Mouse (Mus musculus) inflammation-experienced regulatory T-cells, adult 6 months (primary cell): ENCODE measurements around the gene Slc22a18. TPM values are rescaled to one million over a fixed set of nuclear protein-coding genes. Genes with fewer than 3 reads are reported as not detected.
"Not testable (repeated sequence)": the region's sequence is repeated elsewhere in the genome, so short reads cannot be mapped to it uniquely, and the experiment has no call there.

Experiments
- ATAC-seq: one replicate; pipeline ENCODE4 v1.8.0; 2017
- polyA plus RNA-seq, 3 experiments: library from polyadenylated mRNA; unstranded; fragments of 100-300 nt; shearing (Covaris generic); gene quantifications; one replicate each; pipeline ENCODE4 v1.2.1; 2017

Gene Slc22a18
- polyA plus RNA-seq, 3 experiments from 2014 or later = 0.54 TPM; not detected in 2

DNA sequence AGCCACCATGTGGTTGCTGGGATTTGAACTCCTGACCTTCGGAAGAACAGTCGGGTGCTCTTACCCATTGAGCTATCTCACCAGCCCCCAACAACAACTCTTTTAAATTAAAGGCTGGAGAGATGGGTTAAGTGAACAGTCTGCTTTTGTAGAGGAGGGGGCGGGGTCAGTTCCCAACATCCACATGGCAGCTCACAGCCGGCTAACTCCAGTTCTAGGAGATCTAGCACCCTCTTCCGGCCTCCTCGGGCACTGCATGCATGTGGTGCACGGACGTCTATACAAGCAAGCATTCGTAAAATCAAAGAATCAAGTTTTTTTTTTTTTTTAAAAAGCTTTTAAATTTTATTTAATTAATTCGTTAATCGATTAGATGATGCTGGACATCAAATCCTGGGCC is 32.3 kb downstream of the Slc22a18 start:
- no peak for ATAC-seq

DNA sequence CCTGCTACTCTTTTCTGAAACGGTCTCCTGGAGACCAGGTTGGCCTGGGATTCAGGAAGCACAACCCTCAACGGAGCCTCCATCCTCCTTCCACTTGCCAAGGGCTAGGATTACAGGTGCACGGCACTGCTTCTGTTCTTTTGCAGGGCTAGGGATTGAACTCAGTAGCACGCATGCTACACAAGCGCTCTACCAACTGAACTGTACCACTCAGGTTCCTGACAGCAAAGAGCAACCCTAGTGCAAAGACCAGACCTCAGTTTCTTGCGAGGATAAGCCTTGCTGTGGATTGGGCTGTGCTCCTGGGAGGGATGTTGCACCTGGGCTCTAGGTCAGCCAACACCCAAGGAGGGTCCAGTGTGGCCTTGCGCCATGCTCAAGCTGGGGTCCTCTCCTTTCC is 32.7 kb downstream of the Slc22a18 start:
- ATAC-seq = no peak

DNA sequence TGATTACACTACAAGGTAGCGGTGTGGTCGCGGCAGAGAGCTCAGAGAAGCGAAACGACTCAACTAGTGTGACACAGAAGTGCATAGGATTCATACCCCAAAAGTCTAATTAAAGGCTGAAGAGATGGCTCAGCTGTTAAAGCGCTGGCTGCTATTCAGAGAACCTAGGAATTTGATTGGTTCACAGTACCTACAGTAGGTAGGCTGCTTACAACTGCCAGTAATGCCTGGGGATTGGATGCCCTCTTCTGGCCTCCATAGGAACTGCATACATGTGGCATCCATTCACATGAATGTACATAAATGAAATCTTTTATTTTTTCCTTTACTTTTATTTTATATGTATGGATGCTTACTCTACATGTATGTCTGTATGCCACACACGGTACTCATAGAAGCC is 33.1 kb downstream of the Slc22a18 start:
- no peak for ATAC-seq

DNA sequence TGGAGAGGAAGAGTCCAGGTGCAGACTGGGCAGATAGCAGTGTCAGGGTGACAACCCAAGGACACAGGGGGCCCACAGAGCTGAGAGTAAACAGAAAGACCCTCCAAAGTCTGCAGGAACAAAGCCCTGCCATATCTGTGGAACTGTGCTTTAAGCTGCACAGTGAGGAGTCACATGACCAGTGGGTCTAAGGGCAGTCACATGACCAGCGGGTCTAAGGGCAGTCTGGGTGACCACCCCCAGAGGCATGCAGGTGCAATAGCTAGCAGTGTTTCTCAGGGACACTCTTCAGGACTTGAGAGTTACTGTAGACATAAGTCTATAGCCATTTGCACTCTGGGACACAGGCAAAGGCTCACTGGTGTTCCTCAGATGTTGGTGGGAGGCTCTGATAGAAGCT is 36.0 kb downstream of the Slc22a18 start:
- ATAC-seq = no peak

DNA sequence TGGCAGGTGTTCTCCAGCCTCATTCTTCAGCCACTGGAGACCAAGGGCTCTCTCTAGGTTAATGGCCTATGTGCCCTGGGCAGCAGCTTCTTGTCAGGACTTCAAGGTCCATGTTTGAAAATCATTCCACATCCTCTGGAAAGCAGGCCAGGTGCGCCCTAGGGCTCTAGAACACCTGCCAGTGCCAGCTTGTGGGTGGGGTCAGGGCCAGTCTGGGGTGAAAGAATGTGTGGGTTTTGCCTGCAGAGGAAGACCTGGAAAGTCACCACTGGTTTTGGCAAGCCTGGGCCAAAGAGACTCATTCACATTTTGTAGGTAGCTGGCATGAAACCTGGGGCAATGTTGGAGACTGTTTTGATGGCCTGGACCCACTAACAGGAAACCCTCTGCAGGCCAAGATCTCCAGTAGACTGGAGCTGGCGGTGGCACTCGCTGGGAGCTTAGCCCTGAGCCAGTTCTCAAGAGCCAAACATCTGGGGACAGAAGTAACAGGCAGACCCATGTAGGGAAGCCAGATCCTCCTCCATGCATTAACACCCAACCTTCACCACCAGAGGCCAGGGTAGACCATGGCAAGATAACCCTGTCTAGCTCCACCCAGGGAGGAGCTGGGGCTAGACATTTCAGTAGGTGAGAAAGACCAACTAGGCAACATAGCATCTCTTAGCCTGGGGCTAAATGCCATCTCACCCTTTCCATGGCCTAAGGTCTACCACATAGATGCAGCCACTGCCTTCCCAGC is 37.2 kb downstream of the Slc22a18 start:
- ATAC-seq = no peak

DNA sequence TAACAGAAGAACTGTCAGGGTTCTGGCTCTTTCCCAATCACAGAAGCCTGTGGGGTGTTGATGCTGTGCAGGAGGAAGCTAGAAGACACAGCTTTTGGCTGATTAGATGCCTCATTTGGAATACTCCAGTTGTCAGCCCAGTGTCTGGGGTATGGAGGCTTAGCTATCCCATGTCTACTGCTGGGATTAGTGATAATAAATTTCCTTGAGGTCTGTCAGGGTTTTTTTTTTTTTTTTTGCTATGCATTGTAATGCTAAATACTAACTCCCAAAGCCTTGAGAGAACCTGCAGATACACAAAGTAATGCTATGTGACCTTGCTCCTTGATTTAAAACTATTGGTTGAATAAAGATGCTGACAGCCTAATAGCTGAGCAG is 37.8 kb downstream of the Slc22a18 start:
- ATAC-seq = no peak

DNA sequence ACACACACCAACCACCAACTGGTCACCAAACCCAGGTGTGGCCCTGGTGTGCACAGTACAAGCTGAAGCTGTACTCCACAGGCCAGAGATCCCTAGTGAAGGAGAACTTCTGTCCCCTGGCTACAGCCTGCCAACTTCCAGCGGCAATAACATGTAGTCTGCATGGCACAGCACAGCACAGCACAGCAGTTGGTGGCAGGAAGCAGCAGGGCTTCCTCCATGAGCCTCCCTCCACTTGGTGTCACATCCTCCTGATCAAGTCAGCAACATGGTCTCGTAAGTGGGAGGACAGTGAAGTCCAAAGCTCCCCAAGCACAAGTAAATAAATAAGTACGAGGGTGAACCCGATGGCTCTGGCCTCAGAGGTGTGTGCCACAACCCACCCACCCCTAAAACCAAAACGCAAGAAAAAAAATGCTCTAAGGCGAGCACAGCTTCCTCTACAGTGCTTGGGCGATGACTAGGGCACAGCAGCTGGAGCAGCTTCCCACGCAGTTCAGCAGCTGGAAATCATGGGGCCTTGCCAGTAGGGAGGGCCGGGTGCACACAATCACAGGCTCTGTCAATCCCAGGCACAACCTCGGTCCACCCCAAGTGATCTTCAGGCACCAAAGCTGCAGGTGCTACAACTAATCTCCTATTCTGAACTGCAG is 40.4 kb downstream of the Slc22a18 start:
- no peak for ATAC-seq

DNA sequence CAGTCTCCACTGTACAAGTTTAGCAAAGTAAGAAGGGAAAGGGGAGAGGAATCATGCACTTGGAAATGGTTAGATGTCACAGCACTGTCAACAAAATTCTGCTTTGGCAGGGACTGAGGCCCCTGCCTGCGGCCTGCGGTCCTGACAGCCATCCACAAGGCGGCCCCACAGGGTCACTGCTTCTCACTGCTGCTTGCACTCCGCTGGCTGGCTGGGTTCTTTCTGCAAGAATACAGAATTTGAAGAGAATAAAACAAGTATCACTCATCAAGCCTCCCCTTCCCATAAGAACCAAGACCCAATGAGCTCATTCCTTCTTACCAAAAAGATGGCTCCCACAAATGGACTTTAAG is 40.9 kb downstream of the Slc22a18 start:
- no peak for ATAC-seq

DNA sequence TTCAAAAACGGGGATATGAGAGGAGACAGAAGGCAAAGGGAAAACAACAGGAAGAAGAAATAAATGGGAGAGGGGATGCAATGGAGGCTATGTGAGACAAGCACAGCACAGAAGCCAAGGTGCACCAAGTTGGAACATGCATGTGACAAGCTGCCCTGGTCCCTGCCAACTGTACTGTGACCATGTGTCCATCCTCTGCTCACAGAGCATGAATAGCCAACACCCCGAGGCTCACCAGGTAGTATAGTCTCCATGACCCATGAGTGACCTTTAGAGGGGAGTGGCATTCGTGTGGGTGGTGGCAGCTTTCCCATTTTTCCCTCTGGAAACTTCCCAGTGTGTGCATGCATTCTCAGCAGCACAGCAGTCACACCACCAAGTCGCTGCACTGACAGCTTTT is 45.8 kb downstream of the Slc22a18 start:
- no peak for ATAC-seq

DNA sequence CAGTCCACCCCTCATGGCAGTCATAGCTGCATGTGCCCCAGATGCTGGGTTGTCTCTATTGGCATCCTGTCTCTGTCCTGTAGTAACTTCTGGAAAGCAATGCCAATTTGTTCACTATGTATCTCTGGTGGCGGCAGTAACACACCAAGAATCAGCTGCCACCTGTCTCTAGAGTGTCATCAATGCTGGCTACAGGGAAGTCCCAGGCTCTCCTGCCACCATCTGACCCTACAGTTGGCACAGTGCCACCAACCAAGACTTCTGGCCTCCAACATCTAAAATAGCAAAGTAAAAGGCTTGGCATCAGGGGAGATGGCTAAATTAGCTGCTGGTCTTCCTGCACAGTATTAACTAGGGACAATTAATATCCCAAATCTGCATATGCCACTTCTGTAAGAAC is 58.9 kb downstream of the Slc22a18 start:
- ATAC-seq = no peak

DNA sequence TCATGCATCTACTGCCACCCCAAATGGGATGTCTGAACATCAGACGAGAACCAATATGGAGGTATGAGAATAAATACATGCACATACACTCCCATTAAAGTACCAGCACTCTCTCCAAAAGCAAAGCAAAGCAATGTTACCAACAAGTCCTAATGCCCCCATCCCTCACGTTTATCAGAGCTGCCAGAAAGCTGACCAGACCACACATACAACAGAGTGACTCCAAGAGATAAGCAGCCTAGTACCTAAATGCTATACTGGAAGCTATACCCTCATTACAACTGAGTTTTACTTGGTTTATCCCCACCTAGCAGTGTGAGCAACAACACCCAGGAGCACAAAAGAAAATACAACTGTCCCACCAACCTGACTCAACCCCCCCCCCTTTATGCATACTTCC is 59.7 kb downstream of the Slc22a18 start:
- no peak for ATAC-seq

DNA sequence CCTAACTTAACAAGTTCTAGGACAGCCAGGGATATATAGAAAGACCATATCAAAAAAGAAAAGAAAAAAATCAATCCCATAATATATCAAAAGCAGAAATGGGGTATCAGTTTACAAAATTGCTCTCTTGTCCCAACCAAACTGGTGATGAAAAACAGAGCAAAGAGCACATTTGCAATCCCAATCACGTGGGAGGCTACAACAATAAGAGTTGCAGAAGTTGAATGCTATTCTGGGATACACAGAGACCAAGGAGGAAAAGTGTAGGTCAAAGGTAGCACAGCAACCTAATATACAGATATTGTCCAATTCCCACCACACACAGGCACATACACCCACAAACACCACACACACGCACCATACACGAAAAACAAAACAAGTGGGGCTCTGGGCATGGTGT is 62.7 kb downstream of the Slc22a18 start:
- no peak for ATAC-seq

DNA sequence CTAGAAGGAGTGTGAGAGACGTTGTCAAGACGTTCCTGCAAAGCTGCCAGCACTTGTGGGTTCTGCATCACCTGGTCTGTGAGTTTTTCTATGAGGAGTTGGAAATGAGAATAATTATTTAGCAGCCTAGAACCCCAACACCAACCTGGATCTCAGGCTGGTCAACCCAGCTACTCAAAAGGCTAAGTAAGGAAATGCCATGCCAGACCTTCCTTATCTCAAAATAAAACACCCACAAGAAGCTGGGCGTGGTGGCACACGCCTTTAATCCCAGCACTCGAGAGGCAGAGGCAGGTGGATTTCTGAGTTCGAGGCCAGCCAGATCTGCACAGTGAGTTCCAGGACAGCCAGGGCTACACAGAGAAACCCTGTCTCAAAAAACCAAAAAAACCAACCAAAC is 64.7 kb downstream of the Slc22a18 start:
- not testable (repeated sequence) for ATAC-seq

DNA sequence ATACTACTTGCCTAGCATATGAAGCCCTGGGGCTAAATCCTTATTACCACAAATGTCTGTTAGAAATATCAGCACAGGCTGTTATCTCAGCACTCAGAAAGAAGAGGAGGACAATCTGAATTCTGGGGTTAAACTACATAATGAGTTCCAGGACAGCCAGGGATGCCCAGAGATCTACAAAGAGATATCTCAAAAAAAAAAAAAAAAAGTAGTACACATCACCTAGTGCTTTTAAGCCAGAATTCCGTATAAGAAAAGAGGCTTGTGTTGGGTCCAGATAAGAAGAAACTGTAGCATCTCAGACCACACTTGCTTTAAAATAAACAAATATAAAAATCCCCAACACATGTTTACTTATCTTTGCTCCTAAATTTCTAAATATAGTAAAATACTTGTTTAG is 65.1 kb downstream of the Slc22a18 start:
- ATAC-seq = no peak

DNA sequence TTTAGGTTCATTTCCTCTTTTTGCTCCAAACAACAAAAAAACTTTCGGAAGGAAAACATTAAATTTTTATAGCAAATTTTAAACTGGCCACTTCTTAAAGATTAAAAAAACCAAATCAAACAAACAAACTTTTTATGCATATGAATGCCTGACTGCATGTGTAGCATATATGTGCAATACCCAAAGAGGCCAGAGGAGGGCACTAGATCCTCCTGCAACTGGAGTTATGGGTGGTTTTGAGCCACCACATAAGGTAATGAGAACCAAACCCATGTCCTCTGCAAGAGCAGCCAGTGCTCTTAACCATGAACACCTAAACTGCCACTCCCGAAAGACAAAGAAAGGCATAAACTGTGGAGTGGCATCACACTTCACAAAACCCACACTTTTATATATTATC is 70.8 kb downstream of the Slc22a18 start:
- ATAC-seq = no peak

DNA sequence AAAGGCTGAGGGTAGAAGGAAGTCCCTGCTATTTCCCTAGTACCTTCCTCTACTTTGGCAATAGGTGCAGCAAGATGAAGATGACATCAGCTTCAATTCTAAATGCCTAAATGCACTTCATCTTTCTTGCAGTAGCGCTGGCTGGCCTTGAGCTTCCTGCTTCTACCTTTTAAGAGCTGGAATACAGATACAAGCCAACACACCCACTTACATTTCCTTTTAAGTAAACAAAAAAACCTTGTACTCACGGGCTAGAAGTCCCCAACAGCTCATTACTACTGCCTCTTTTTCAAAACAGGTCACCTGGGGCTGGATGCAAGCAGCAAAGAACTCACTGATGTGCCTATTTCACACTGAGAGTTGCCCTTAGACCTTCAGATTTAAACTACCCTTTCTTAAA is 73.0 kb downstream of the Slc22a18 start:
- no peak for ATAC-seq

DNA sequence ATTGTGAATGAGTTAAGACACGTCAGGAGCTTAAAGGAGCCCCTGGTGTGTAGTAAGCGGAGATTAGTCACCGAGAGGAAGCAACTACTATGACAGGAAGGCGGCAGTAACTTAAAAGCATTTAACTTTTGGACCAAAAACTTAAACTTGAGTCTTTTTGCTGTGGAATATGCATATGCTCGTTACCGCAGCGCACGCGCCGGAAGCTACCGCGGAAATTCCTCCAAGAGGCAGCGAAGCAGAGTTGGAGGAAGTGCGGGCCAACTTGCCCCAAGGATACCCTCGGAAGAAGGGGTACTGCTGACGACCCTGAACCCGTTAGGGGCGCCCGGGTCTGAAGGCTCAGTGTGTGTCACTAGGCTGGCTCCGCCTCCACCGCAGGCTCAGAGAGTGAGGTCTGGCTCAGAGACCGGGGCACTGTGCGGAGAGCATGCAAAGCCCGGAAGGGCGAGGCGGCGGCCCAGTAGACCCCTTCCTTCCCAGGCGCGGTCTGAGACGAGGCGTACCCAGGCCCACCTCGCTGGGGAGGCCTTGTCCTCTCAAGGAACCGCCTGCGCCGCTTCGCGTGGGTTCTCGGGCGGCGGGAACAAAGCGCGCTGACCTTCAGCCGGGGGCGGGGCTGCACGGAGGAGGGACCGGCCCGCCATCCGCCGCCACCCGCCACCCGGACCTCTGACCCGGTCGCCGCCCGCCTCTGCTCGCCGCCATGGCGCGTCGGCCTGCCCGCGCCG is 74.9 kb downstream of the Slc22a18 start:
- peak; percentile 54 for ATAC-seq

Other genes starting within 250 kb of the Slc22a18 start
- gene Cdkn1c, start 12.7 kb upstream of the Slc22a18 start, polyA plus RNA-seq = under 1 TPM in 2 of 3 experiments, not detected in 1; 0.25 to 0.64 TPM
- gene Phlda2, start 29.4 kb downstream of the Slc22a18 start, polyA plus RNA-seq = not detected
- 100 to 1,000 TPM; 258 to 310 (median 262) TPM for gene Nap1l4, start 75.4 kb downstream of the Slc22a18 start, polyA plus RNA-seq
- 10 to 100 TPM; 29.9 to 40.2 (median 31.2) TPM for gene Cars, start 126.4 kb downstream of the Slc22a18 start, polyA plus RNA-seq
- gene Tnfrsf26, start 155.0 kb downstream of the Slc22a18 start, polyA plus RNA-seq = 100 to 1,000 TPM in 2 of 3 experiments, 10 to 100 TPM in 1; 73.7 to 122 (median 117) TPM
- gene Tnfrsf22, start 175.9 kb downstream of the Slc22a18 start, polyA plus RNA-seq = 10 to 100 TPM in 2 of 3 experiments, 1 to 10 TPM in 1; 6.9 to 21.9 (median 16.0) TPM
- gene Tnfrsf23, start 212.1 kb downstream of the Slc22a18 start, polyA plus RNA-seq = 1 to 10 TPM; 3.3 to 5.0 (median 4.4) TPM